Mouse (Mus musculus): ENCODE results near the gene Plk1.

Plk1 gene

GRCm38 (mm10) chr7:122158915-122159902 lies at the start of gene Plk1:
Plk1 (plus strand) TSS chr7:122159439.
- peak; percentile 69 to 81 for DNase-seq (ENCODE audit: low spot score in 2 of 2)

- no peak for DNase-seq (ENCODE audit: low spot score in 2 of 2)
Observed at GRCm38 (mm10) chr7:122123518-122123917, 35.7 kb upstream of the Plk1 start.

DNA sequence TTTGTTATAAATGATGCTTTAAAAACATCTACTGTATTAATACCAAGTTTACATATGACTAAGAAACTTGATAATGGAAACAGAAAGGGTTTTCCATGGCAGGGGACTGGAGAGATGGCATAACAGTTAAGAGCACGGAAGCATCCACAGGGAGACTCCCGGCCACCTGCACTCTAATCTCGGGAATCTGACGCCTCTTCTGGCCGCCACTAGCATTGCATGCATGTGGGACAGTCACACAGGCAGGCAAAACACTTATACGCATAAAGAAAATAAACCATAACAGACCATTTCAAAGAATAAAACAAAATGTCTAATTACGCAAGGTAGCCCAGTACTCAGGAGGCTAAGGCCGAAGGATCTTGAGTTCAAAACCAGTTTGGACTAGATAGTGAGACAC lies 33.6 kb upstream of the Plk1 start:
- no peak for DNase-seq (ENCODE audit: low spot score in 2 of 2)

- DNase-seq (ENCODE audit: low spot score in 2 of 2) = no peak
Observed at GRCm38 (mm10) chr7:122126946-122127345, 32.3 kb upstream of the Plk1 start.

DNA sequence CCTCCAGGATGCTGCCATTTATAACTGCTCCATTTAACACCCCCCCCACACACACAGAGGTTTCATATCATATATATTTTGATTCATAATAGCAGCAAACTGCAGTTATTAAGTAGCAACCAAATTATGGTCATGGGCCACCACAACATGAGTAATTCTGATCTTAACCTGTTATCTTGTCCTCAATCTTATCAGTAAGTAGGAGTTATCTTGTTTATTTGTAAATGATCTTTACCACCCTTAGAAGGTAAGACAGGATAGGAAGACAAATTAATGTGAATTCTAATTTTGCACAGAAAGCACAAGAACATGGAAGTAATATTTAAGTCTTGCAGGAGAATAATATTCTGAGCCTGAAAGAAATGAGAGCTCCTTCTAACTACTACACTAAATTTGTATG lies 27.4 kb upstream of the Plk1 start:
- DNase-seq (ENCODE audit: low spot score in 2 of 2) = no peak

DNA sequence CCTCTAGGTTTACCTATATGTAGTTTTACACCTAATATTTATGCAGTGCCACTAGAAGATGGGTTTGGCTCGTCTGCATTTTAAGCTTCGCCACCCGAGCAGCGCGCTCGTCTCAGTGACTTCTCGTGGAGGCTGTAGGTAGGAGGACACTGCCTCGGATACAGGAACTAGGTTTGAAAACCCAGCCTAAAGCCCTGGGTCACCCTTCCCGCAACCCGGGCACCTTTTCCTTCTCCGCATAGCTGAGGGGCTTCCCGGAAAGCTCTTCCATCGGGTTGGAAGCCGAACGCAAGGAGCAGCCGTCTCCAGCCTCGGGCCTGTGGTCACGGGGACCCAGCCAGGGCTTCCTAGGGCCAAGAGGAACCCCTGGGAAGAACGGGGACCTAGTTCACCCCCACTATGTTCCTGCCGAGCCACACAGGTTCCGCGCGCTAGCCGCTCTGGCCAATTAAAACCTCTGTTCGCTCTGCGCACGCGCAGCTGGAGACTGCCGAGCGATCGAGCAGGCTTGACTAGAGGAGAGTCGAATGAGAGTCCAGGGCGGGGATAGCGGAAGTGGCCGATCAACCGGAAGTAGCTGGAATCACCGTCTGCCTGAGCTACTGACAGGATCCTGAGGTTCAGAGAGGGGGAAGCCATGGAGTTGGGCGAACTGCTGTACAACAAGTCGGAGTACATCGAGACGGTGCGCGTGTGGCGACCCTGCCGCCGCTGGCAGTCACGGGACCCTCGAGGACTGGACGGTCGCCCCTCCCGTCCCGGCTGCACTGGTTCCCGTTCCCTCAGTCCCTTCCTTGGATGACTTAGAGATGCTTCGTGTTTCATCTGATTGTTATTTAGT lies 26.5 kb upstream of the Plk1 start, which contains the start of the genes Palb2 and Dctn5:
Palb2 (minus strand) TSS at position 489 of the 841 bp plus-strand sequence.
Dctn5 (plus strand) TSS at position 545 of the 841 bp plus-strand sequence.
- peak; percentile 97 to 98 for DNase-seq (ENCODE audit: low spot score in 2 of 2)

GRCm38 (mm10) chr7:122133338-122133625 lies 26.0 kb upstream of the Plk1 start:
- no peak for DNase-seq (ENCODE audit: low spot score in 2 of 2)

- no peak for DNase-seq (ENCODE audit: low spot score in 2 of 2)
Observed at GRCm38 (mm10) chr7:122135070-122135469, 24.2 kb upstream of the Plk1 start.

GRCm38 (mm10) chr7:122137071-122137470 lies 22.2 kb upstream of the Plk1 start:
- DNase-seq (ENCODE audit: low spot score in 2 of 2) = no peak

GRCm38 (mm10) chr7:122138190-122138589 lies 21.0 kb upstream of the Plk1 start:
- no peak for DNase-seq (ENCODE audit: low spot score in 2 of 2)

- DNase-seq (ENCODE audit: low spot score in 2 of 2) = no peak
Observed at GRCm38 (mm10) chr7:122140991-122141390, 18.2 kb upstream of the Plk1 start.

- DNase-seq (ENCODE audit: low spot score in 2 of 2) = no peak
Observed at GRCm38 (mm10) chr7:122152473-122152872, 6.8 kb upstream of the Plk1 start.

DNA sequence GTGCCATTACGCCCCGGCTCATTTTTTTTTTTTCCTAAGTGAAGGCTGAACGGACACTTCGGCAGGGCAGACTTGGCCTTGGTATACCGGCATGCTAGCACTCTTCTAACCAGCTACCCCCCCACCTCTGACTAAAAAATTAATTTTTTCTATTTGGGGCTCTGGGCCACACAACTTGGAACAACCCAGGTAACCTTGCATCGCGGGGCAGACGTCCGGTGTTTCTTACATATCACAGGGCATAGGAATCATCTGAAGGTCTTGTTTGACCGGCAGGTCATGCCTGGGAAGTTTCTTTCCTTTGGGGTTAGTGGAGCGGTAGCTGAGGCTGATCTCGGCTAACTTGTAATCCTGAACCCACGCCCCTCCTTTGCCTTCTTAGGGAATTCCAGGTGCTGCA lies 751 bp upstream of the Plk1 start:
- DNase-seq (ENCODE audit: low spot score in 2 of 2) = no peak

DNA sequence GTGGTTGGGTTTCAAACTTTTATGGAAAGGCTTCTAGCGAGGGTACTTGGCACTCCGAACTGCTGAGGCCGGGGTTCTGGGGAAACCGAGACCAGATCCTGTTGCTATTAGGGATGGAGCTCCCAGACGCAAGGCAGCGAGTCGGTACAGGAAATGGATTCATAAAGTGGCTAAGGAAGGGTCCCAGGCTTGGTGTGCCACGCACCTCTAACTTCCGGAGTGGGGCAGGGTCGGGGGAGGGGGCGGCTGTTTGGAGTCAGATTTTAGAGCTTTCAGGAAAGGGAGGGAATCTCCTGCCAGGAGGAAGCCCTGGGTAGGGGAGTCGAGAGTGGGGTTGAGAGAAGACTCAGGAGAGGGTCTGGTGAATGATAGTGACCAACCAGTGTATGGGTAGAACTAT lies 798 bp downstream of the Plk1 start:
- DNase-seq (ENCODE audit: low spot score in 2 of 2) = no peak

DNA sequence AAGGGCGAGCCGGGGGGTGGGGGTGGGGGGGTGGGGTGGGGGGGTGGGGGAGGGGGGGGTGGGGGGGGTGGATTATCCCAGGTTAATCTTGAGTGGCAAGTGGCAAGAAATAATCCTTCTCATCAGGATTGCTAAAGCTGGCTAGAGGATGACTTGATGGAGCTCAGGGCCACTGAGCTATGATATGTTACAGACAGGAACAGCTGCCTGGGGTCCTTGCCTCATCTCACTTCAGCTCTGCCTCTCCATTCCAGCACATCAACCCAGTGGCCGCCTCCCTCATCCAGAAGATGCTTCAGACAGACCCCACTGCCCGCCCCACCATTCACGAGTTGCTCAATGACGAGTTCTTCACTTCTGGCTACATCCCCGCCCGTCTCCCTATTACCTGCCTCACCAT lies 4.5 kb downstream of the Plk1 start:
- no peak for DNase-seq (ENCODE audit: low spot score in 2 of 2)

- no peak for DNase-seq (ENCODE audit: low spot score in 2 of 2)
Observed at GRCm38 (mm10) chr7:122167203-122167602, 8.0 kb downstream of the Plk1 start.

DNA sequence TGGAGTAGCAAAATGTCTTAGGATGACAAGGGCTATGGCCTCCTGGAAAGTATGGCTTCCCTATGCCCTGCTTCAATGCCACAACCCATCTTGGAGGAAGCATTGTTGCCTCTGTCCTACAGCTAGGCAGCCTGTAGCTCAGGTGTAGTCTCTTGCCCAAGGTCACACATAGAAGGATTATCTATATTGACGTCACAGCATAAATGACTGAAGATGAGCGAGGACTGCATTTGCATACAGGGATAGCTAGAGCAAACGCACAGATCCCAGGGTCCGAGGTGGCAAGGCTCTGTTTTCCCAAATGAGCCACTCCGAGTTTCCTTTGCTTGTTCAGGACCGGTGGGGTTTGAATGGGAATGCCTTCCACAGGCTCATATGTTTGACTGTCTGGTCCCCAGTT lies 11.5 kb downstream of the Plk1 start:
- DNase-seq (ENCODE audit: low spot score in 2 of 2) = no peak

- DNase-seq (ENCODE audit: low spot score in 2 of 2) = no peak
Observed at GRCm38 (mm10) chr7:122171613-122172012, 12.4 kb downstream of the Plk1 start.

GRCm38 (mm10) chr7:122180720-122181119 lies 21.5 kb downstream of the Plk1 start:
- no peak for DNase-seq (ENCODE audit: low spot score in 2 of 2)

DNA sequence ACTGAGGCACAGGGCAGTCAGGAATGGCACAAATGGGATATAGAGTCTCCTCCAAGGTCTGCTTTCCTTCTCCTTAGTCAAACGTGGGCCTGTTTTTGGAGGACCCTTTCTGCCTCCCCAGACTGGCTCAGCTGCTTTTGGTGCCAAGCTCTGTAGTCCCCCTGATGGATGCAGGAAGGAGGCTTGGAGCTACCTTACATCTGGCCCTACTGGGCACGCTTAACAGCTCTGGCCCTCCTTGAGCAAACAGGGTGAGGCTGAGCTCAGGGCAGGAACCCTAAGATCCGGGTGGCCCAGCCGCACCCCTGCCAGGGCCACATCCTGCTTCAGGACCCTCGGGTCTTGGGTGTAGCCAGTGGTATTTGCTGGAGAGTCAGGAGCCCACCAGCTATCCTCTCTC lies 25.3 kb downstream of the Plk1 start:
- no peak for DNase-seq (ENCODE audit: low spot score in 2 of 2)

- no peak for DNase-seq (ENCODE audit: low spot score in 2 of 2)
Observed at GRCm38 (mm10) chr7:122186043-122186442, 26.8 kb downstream of the Plk1 start, which contains the start of gene Ern2. Ern2 (minus strand) TSS chr7:122186207.

DNA sequence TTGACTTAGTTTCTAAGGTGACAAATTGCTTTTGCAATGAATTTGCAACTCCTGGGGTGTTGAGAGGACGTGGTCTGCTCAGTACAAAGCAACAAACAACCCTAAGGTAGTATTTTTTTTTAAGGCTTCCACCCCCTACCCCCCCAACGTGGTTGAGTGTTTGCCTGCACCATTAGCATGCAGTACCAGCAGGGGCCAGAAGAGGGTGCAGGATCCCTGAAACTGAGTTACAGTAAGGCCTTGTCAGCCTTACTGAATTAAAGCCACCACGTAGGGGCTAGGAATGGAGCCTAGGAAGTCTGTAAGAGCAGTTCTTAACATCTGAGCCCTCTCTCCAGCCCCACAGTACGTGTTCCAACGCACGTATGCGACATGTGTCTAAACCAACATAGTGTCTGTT lies 30.2 kb downstream of the Plk1 start:
- DNase-seq (ENCODE audit: low spot score in 2 of 2) = no peak

- no peak for DNase-seq (ENCODE audit: low spot score in 2 of 2)
Observed at GRCm38 (mm10) chr7:122191097-122191496, 31.9 kb downstream of the Plk1 start.

All from urinary bladder, postnatal 4 days (tissue).